Mouse (Mus musculus) liver, postnatal 0 days (tissue): ENCODE data around the gene Lrsam1.

ENCODE experiments used
- CTCF ChIP-seq: sonication (generic); IDR thresholded peaks from 2 replicates; pipeline ENCODE4 v1.5.1; 2016; ENCODE audit warnings: antibody characterized with exemption, low read depth
- EP300 ChIP-seq: IDR thresholded peaks from 2 replicates; pipeline ENCODE4 v1.6.1; 2016; ENCODE audit warnings: antibody characterized with exemption, low read depth, mild to moderate bottlenecking

DNA sequence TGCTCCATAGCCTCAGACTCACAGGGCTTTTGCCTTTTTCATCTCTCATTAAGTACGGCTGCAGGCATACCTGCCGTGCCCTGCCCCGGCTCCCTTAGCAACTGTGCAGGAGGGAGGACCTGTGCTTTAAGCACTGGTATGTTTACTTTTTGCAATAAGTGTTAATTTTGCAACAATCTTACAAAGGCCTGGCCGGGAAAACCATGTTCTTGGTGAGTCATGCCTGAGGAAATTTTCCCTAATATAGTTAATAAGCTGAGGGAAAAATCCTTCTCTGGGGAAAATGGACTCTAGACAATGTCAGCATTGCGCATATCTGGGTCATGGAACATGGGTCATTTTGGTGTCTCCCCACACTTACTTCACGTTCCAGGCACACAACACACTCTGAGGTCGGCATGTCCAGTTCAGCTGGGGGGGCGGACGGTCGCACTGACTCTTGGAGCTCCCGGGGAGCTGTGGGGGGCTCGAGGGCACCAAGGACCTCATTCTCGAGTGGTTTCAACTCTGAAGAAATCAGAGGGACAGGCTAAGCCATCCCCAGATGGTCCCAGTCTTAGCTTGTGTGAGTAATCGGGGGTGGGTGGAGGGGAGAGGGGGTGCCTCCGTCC, 33.7 kb downstream of the Lrsam1 start:
- TF ChIP-seq CTCF = no peak
- TF ChIP-seq EP300 = no peak
